Mouse (Mus musculus) heart, embryonic 16.5 days (tissue): ENCODE data around the gene Cfap100. TPM values are rescaled to one million over a fixed set of nuclear protein-coding genes. Genes with fewer than 3 reads are reported as not detected.

ENCODE experiments used
- ATAC-seq: fragments of 200-750 bp; cut with Nextera tagmentation; replicated peaks from 2 replicates; pipeline ENCODE4 v1.8.0; 2017; ENCODE audit warnings: moderate number of reproducible peaks; ENCODE audit not compliant: insufficient read depth, low FRiP score; ENCODE audit errors: extremely low read depth
- H3K27ac ChIP-seq: fragments of 300-500 bp; sonication (generic); 2 replicates; pipeline ENCODE4 v1.5.1; 2014; ENCODE audit warnings: mild to moderate bottlenecking, low read length, control low read depth, moderate library complexity
- H3K27me3 ChIP-seq: fragments of 300-500 bp; sonication (generic); 2 replicates; pipeline ENCODE4 v1.6.1; 2014; ENCODE audit warnings: low read length, mixed read lengths; ENCODE audit not compliant: control insufficient read depth, insufficient read depth
- H3K36me3 ChIP-seq: fragments of 300-500 bp; sonication (generic); 2 replicates; pipeline ENCODE4 v1.6.1; 2014; ENCODE audit not compliant: control insufficient read depth, insufficient read depth
- H3K4me1 ChIP-seq: fragments of 300-500 bp; sonication (generic); 2 replicates; pipeline ENCODE4 v1.6.1; 2014; ENCODE audit warnings: low read length, mixed read lengths; ENCODE audit not compliant: control insufficient read depth, insufficient read depth
- H3K4me2 ChIP-seq: fragments of 300-500 bp; sonication (generic); 2 replicates; pipeline ENCODE4 v1.6.1; 2014; ENCODE audit warnings: low read depth, mild to moderate bottlenecking, control low read depth, low read length
- H3K4me3 ChIP-seq: fragments of 300-500 bp; sonication (generic); 2 replicates; pipeline ENCODE4 v1.5.1; 2014; ENCODE audit warnings: mild to moderate bottlenecking, control low read depth, low read length
- H3K9ac ChIP-seq: fragments of 300-500 bp; sonication (generic); 2 replicates; pipeline ENCODE4 v1.6.1; 2014; ENCODE audit warnings: low read length, control low read depth
- H3K9me3 ChIP-seq: fragments of 300-500 bp; sonication (generic); replicated peaks from 2 replicates; pipeline ENCODE4 v1.6.1; 2016; ENCODE audit warnings: low read length; ENCODE audit not compliant: control insufficient read depth
- WGBS: fragments of 180-500 bp; shearing (Covaris S2); extraction: QIAGEN DNeasy Blood & Tissue Kit; methylation state at CpG from one replicate; pipeline ENCODE4 v1.1.7; 2014; 5-methylcytosine and 5-hydroxymethylcytosine counted together
- polyA plus RNA-seq: library from polyadenylated mRNA; unstranded; fragments of >200 nt; fragmentation: Nextera tagmentation; extraction: Ambion mirVana; gene quantifications from 2 replicates; pipeline ENCODE4 v1.2.1, GENCODE M21; 2015

The Cfap100 gene
- polyA plus RNA-seq, 1 experiment from 2014 or later: 0.50 TPM

DNA sequence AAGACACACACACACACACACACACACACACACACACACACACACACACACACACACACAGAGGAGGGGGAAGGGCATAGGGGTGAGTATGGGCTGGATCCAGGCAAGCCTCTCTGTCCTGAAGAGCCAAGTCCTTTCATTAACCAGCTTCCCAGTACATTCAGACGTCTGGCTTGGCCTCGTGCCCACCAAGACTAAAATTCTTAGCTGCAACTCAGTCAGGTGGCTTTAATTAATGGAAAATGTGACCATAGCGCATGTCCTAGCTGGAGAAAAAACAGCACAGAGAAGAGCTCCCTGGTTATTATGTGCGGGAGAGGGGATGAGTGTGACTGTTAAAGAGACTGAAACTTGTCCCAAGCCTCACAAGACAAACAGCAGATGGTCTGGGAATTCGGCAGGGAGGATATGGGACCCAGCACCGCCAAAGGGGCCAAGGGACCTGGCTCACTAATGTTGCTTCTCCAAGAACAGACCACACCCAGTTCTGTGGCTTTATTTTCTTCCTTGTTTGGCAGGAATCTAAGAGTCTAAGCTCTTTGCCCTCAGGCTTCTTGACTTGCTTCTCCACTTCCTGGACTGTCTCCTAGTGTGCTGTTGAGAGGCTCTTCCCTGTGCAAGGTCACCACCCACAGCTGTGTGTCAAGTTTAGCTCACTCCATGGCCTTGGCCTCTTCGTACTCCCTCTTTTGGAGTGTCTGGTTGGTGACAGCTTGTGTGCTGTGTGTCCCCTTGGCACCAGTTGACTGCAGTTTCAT lies 68.4 kb downstream of the Cfap100 start:
- no peaks in the 10 kb centered on the region for H3K9me3 ChIP-seq
- WGBS: 30% methylated on average over 7 of the region's 7 CpGs
- H3K27me3 ChIP-seq: no peaks in the 10 kb centered on the region
- H3K9ac ChIP-seq: no peak overlapping the region
- H3K27ac ChIP-seq: peak overlapping the region; percentile 56; the same call in 1 of the 2 replicates
- no peaks in the 10 kb centered on the region for H3K36me3 ChIP-seq
- peaks cover 16% of the 10 kb centered on the region for H3K4me1 ChIP-seq
- peak; percentile 59; the same call in 1 of the 2 replicates for ATAC-seq
- H3K4me3 ChIP-seq: no peak overlapping the region
- H3K4me2 ChIP-seq: 0 out of 2 replicates have a peak overlapping the region, but pooled peaks have one; percentile 10

DNA sequence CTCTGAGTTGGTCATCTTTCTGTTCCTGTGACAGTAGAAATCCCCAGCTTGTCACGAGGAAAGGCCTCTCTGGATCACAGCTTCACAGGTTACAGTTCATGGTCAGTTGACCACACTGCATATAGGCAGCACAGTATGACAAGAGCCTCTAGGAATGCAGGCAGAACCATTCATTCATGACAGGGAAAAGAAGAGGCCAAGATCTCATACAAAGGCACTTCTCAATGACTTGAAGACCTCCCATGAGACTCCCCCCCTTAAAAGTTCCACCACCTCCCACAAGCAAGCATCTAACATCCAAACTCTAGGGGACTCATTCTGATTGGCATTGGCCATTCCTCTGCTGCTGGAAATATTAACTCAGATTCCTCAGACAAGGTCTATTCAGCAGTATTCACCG lies 69.2 kb downstream of the Cfap100 start:
- H3K27ac ChIP-seq: no peak overlapping the region
- WGBS: 71% methylated on average over 2 of the region's 2 CpGs
- H3K4me1 ChIP-seq: peaks cover 16% of the 10 kb centered on the region
- H3K36me3 ChIP-seq: no peaks in the 10 kb centered on the region
- ATAC-seq: no peak
- no peak overlapping the region for H3K9ac ChIP-seq
- no peak overlapping the region for H3K4me2 ChIP-seq
- no peak overlapping the region for H3K4me3 ChIP-seq
- H3K9me3 ChIP-seq: no peaks in the 10 kb centered on the region
- H3K27me3 ChIP-seq: no peaks in the 10 kb centered on the region

DNA sequence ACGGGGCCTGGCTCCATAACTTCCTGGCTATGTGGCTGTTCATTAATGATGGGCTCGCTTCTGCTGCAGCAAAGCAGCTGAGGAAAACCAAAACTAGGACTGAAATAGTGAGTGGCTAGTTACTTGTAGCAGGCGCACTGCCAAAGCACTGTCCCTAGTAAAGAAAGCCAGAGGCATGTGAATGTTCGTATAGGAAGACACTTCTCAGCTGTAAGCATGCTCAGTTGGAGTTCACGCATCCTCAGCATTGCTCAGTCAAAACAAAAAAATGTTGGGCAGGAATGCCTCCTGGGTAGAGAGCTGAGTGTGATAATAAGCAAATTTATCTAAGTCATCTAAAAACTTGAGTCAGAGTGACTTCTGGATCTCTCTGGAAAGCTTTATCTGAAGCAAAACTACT lies 70.5 kb downstream of the Cfap100 start:
- Histone ChIP-seq H3K4me1 (peaks cover 16% of the 10 kb centered on the region), H3K4me2 (no peak overlapping the region), H3K27ac (no peak overlapping the region), H3K4me3 (no peak overlapping the region), H3K9me3 (no peaks in the 10 kb centered on the region), H3K36me3 (no peaks in the 10 kb centered on the region), H3K9ac (no peak overlapping the region), H3K27me3 (no peaks in the 10 kb centered on the region)
- ATAC-seq: no peak
- WGBS: 46% methylated on average over 5 of the region's 5 CpGs

Other genes with a start within 250 kb of the Cfap100 start
- not detected in 2 replicates for gene V1ra8, start 226.0 kb downstream of the Cfap100 start, polyA plus RNA-seq
- gene Vmn1r53, start 204.4 kb downstream of the Cfap100 start, polyA plus RNA-seq: not detected in 2 replicates
- gene Vmn1r54, start 182.5 kb downstream of the Cfap100 start, polyA plus RNA-seq: not detected in 2 replicates
- not detected in 2 replicates for gene BC048671, start 127.6 kb downstream of the Cfap100 start, polyA plus RNA-seq
- gene Chst13, start 103.6 kb downstream of the Cfap100 start, polyA plus RNA-seq: not detected in 2 replicates
- 0.11 TPM in 1 of 2 replicates, not detected in the other for gene Uroc1, start 95.5 kb downstream of the Cfap100 start, polyA plus RNA-seq
- gene Zxdc, start 59.3 kb downstream of the Cfap100 start, polyA plus RNA-seq: 6.2 and 6.3 TPM in 2 replicates
- gene Klf15, start 33.8 kb upstream of the Cfap100 start, polyA plus RNA-seq: 28.2 and 28.7 TPM in 2 replicates
- gene Aldh1l1, start 57.6 kb upstream of the Cfap100 start, polyA plus RNA-seq: 4.6 and 6.5 TPM in 2 replicates
- gene Slc41a3, start 175.9 kb upstream of the Cfap100 start, polyA plus RNA-seq: 10.0 and 11.9 TPM in 2 replicates